Mouse (Mus musculus): ENCODE data around the gene Vmn1r89. TPM values are rescaled to one million over a fixed set of nuclear protein-coding genes. Genes with fewer than 3 reads are reported as not detected.

Gene Vmn1r89
- polyA plus RNA-seq (2016; fragmentation: Nextera tagmentation; extraction: Ambion mirVana), result not detected in 2 replicates

- H3K36me3 ChIP-seq, result no peaks in the 10 kb centered on the region
- no peaks in the 10 kb centered on the region for H3K9me3 ChIP-seq
- no peak within 1 kb of the TSS for H3K27ac ChIP-seq
- H3K9ac ChIP-seq, result no peak within 1 kb of the TSS
- no peak within 1 kb of the TSS for H3K4me3 ChIP-seq
- no peaks in the 10 kb centered on the region for H3K4me1 ChIP-seq
- ATAC-seq (ENCODE audit: low FRiP score, low read depth), result no peak
- H3K4me2 ChIP-seq (replicated peaks), result no peak within 1 kb of the TSS
- H3K27me3 ChIP-seq (replicated peaks), result no peaks in the 10 kb centered on the region
Measured at GRCm38 (mm10) chr7:13212720-13213119, at the start of gene Vmn1r89. Gene Vmn1r89, plus strand, starts transcription at chr7:13213020.

GRCm38 (mm10) chr7:13260746-13261700, 48.2 kb downstream of the Vmn1r89 start:
- Histone ChIP-seq H3K4me3 (no peak overlapping the region), H3K4me2 (replicated peaks) (no peak overlapping the region), H3K36me3 (peaks cover 4% of the 10 kb centered on the region; the same call in 1 of the 2 replicates), H3K27me3 (replicated peaks) (no peaks in the 10 kb centered on the region), H3K27ac (no peak overlapping the region), H3K9me3 (no peaks in the 10 kb centered on the region), H3K4me1 (no peaks in the 10 kb centered on the region), H3K9ac (no peak overlapping the region)
- ATAC-seq (ENCODE audit: low FRiP score, low read depth), result no peak
- WGBS, result 56% methylated on average over 50 of the region's 50 CpGs

DNA sequence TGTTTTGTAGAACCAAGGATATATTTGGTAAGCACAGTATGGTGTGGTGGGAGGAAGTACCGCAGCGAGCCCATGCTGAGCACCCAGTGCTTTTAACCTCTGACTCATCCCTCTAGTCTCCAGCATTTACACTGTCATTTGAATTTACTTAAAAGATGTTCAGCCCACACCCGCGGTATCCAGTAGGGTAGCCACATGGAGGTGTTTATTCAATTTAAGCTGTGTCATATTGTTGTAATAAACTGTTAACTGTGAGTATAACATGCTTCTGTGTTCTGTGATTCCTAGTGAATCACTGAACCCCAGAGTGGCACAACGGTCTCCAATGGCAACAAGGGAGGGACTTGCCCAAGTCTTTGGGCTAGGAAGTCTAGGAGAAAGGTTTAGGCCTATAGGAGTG, 51.0 kb downstream of the Vmn1r89 start:
- H3K4me2 ChIP-seq (replicated peaks), result no peak overlapping the region
- no peaks in the 10 kb centered on the region for H3K9me3 ChIP-seq
- no peak overlapping the region for H3K27ac ChIP-seq
- no peak overlapping the region for H3K9ac ChIP-seq
- no peak overlapping the region for H3K4me3 ChIP-seq
- H3K36me3 ChIP-seq, result peaks cover 4% of the 10 kb centered on the region; the same call in 1 of the 2 replicates
- ATAC-seq (ENCODE audit: low FRiP score, low read depth), result 0 out of 2 replicates have a peak, but pooled peaks have one; percentile 35
- no peaks in the 10 kb centered on the region for H3K4me1 ChIP-seq
- no peaks in the 10 kb centered on the region for H3K27me3 ChIP-seq (replicated peaks)
- 81% methylated on average over 5 of the region's 5 CpGs for WGBS

DNA sequence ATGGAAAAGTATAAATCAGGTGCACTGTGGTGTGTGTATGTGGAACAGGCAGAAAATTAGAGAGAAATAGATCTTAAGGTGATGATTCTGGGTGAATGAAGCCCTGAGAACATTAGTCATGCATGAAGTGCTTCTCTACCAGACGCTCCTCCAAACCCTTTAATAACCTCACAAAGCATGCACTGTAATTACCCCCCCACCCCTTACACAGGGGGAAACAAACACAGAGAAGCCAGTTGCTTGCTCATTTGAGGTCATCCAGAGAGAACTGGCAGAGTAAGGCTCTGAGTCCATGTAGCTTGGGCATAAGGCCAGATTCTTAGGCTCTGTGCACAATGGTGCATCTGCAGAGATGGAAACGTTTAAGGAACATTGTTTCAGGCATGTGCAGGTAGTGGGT, 51.6 kb downstream of the Vmn1r89 start:
- Histone ChIP-seq H3K4me1 (no peaks in the 10 kb centered on the region), H3K9ac (no peak overlapping the region), H3K9me3 (no peaks in the 10 kb centered on the region), H3K4me3 (no peak overlapping the region), H3K27ac (no peak overlapping the region), H3K4me2 (replicated peaks) (no peak overlapping the region), H3K27me3 (replicated peaks) (no peaks in the 10 kb centered on the region), H3K36me3 (peaks cover 4% of the 10 kb centered on the region)
- ATAC-seq (ENCODE audit: low FRiP score, low read depth), result peak; percentile 8; the same call in 1 of the 2 replicates
- WGBS, result 54% methylated on average over 2 of the region's 2 CpGs

DNA sequence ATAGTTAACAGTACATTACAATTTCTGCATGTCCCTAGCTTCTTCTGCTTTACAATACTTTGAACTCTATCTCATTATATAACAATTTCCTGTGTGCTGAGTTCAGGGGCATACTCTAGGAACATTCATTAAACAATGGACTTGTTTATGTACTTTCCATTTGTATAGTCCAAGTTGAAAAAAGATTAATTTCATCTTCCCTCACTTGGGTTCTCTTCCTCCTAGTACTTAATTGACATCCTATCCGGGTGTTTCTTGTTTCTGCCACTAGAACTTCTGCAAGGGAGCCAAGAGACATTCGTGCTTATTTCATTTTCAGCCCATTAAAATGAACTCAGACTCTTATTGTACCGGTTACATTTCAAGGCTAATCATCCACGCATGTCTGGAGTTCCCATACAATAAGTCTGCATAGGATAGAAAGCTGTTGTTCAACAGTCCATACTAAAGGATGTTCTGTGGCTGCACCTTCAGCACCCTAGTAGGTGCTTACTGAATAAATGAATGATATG, 56.0 kb downstream of the Vmn1r89 start:
- Histone ChIP-seq H3K27ac (no peak overlapping the region), H3K4me2 (replicated peaks) (no peak overlapping the region), H3K36me3 (peaks cover 4% of the 10 kb centered on the region), H3K9me3 (no peaks in the 10 kb centered on the region), H3K9ac (no peak overlapping the region), H3K4me1 (no peaks in the 10 kb centered on the region), H3K4me3 (no peak overlapping the region), H3K27me3 (replicated peaks) (no peaks in the 10 kb centered on the region)
- WGBS, result 92% methylated on average over 4 of the region's 4 CpGs
- ATAC-seq (ENCODE audit: low FRiP score, low read depth), result no peak

DNA sequence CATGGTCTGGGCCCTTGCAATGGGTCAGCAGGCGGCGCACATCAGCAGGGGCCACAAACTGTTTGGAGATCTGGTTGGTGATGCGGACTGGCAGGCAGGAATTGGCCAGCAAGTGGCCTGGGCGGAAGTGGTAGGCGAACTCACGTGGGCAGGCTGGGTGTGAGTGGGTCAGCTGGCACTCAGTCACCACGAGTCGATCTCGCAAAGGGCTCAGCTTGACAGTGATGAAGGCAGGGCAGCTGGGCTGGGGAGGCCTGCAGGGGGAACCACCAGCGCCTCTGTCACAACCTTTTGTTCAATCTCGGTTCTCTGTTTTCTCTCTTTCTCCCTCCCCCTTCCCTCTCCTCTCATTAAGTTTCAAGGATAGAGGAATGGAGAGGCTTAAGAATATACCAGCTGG, 56.6 kb downstream of the Vmn1r89 start:
- Histone ChIP-seq H3K4me2 (replicated peaks) (no peak overlapping the region), H3K9me3 (no peaks in the 10 kb centered on the region), H3K27ac (no peak overlapping the region), H3K27me3 (replicated peaks) (no peaks in the 10 kb centered on the region), H3K36me3 (peaks cover 4% of the 10 kb centered on the region), H3K4me1 (no peaks in the 10 kb centered on the region), H3K9ac (no peak overlapping the region), H3K4me3 (no peak overlapping the region)
- ATAC-seq (ENCODE audit: low FRiP score, low read depth), result no peak
- WGBS, result 77% methylated on average over 11 of the region's 11 CpGs

Other genes with a start within 250 kb of the Vmn1r89 start
- 11.6 and 12.1 TPM in 2 replicates for gene Zfp324, start 247.2 kb upstream of the Vmn1r89 start, polyA plus RNA-seq (2016; fragmentation: Nextera tagmentation; extraction: Ambion mirVana)
- 12.8 and 13.5 TPM in 2 replicates for gene Zfp446, start 235.2 kb upstream of the Vmn1r89 start, polyA plus RNA-seq (2016; fragmentation: Nextera tagmentation; extraction: Ambion mirVana)
- 0.33 and 0.46 TPM in 2 replicates for gene Slc27a5, start 214.8 kb upstream of the Vmn1r89 start, polyA plus RNA-seq (2016; fragmentation: Nextera tagmentation; extraction: Ambion mirVana)
- 382 and 393 TPM in 2 replicates for gene Trim28, start 213.9 kb upstream of the Vmn1r89 start, polyA plus RNA-seq (2016; fragmentation: Nextera tagmentation; extraction: Ambion mirVana)
- 31.8 and 39.9 TPM in 2 replicates for gene Zbtb45, start 203.0 kb upstream of the Vmn1r89 start, polyA plus RNA-seq (2016; fragmentation: Nextera tagmentation; extraction: Ambion mirVana)
- gene Chmp2a, start 178.2 kb upstream of the Vmn1r89 start, polyA plus RNA-seq (2016; fragmentation: Nextera tagmentation; extraction: Ambion mirVana), result 150 and 151 TPM in 2 replicates
- gene Ube2m, start 174.7 kb upstream of the Vmn1r89 start, polyA plus RNA-seq (2016; fragmentation: Nextera tagmentation; extraction: Ambion mirVana), result 206 and 215 TPM in 2 replicates
- gene Mzf1, start 158.3 kb upstream of the Vmn1r89 start, polyA plus RNA-seq (2016; fragmentation: Nextera tagmentation; extraction: Ambion mirVana), result 4.8 and 4.9 TPM in 2 replicates
- not detected in 2 replicates for gene Vmn1r85, start 117.8 kb upstream of the Vmn1r89 start, polyA plus RNA-seq (2016; fragmentation: Nextera tagmentation; extraction: Ambion mirVana)
- not detected in 2 replicates for gene Vmn1r86, start 93.1 kb upstream of the Vmn1r89 start, polyA plus RNA-seq (2016; fragmentation: Nextera tagmentation; extraction: Ambion mirVana)
- gene Vmn1r87, start 72.9 kb upstream of the Vmn1r89 start, polyA plus RNA-seq (2016; fragmentation: Nextera tagmentation; extraction: Ambion mirVana), result not detected in 2 replicates
- not detected in 2 replicates for gene Vmn1r88, start 53.5 kb upstream of the Vmn1r89 start, polyA plus RNA-seq (2016; fragmentation: Nextera tagmentation; extraction: Ambion mirVana)
- 68.9 and 71.2 TPM in 2 replicates for gene Lig1, start 64.3 kb downstream of the Vmn1r89 start, polyA plus RNA-seq (2016; fragmentation: Nextera tagmentation; extraction: Ambion mirVana)
- gene Zswim9, start 65.7 kb downstream of the Vmn1r89 start, polyA plus RNA-seq (2016; fragmentation: Nextera tagmentation; extraction: Ambion mirVana), result 12.0 and 17.9 TPM in 2 replicates
- gene Pla2g4c, start 111.6 kb downstream of the Vmn1r89 start, polyA plus RNA-seq (2016; fragmentation: Nextera tagmentation; extraction: Ambion mirVana), result 0.94 and 1.0 TPM in 2 replicates
- not detected in 2 replicates for gene Cabp5, start 185.1 kb downstream of the Vmn1r89 start, polyA plus RNA-seq (2016; fragmentation: Nextera tagmentation; extraction: Ambion mirVana)
- not detected in 2 replicates for gene Bsph1, start 237.8 kb downstream of the Vmn1r89 start, polyA plus RNA-seq (2016; fragmentation: Nextera tagmentation; extraction: Ambion mirVana)

Measured in neural tube, embryonic 12.5 days (tissue).